Mouse (Mus musculus): ENCODE results near the gene Rps2.

- TF ChIP-seq CTCF (IDR thresholded peaks at IDR 0.05; ENCODE audit: extremely low read depth, insufficient read length, insufficient replicate concordance, low read depth, low read length) (no peak), POLR2A (IDR thresholded peaks at IDR 0.05; ENCODE audit: low read depth, low read length) (no peak)
Observed at GRCm38 (mm10) chr17:24723881-24724180, 5.9 kb downstream of the Rps2 start.

Data from small intestine, adult 2 months (tissue).